Mouse (Mus musculus) layer of hippocampus, adult 2 months (tissue): Measurements from ENCODE around the gene Nub1. TPM values are rescaled to one million over a fixed set of nuclear protein-coding genes. Genes with fewer than 3 reads are reported as not detected.

ENCODE experiments used
- DNase-seq, 2 experiments: peaks; one replicate each; pipeline ENCODE4 v3.0.0; 2022; ENCODE audit warnings: low spot score in 2 of 2
- H3K27ac ChIP-seq: fragments of 200-600 bp; 2 replicates; pipeline ENCODE4 v1.8.1; 2022
- H3K4me3 ChIP-seq: fragments of 200-600 bp; 2 replicates; pipeline ENCODE4 v1.8.1; 2022; ENCODE audit warnings: mild to moderate bottlenecking
- CTCF ChIP-seq: fragments of 200-600 bp; conservative IDR thresholded peaks from 2 replicates; pipeline ENCODE4 v1.8.1; 2022; ENCODE audit warnings: antibody characterized with exemption, mild to moderate bottlenecking, moderate library complexity
- total RNA-seq, 2 experiments: library from RNA; stranded (reverse); gene quantifications; 2 replicates each; pipeline ENCODE4 v1.2.3; 2021

Gene Nub1
- total RNA-seq, 2 experiments from 2014 or later: 65.9 to 69.0 TPM

DNA sequence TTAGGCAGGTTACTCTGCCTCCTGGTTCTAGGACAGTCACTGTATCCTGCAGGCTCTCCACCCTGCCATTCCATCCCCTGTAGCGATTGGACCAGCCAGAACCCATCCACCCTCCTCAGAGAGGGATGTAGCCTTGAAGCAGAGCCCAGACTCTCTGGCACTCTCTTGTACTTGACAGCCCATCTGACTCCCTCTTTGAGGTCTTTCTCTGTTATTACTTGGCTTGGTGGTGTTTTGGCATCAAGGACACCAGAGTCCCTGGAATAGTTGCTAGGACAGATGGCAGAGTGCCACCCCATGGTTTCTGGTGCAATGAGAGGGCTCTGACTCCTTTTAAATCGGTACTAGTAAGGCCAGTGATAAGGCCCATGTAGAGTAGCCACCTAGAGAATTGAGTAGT, 27.9 kb downstream of the Nub1 start:
- no peak overlapping the region for H3K4me3 ChIP-seq
- peak; percentile 21 to 24 for DNase-seq
- TF ChIP-seq CTCF: no peak
- no peak overlapping the region for H3K27ac ChIP-seq

DNA sequence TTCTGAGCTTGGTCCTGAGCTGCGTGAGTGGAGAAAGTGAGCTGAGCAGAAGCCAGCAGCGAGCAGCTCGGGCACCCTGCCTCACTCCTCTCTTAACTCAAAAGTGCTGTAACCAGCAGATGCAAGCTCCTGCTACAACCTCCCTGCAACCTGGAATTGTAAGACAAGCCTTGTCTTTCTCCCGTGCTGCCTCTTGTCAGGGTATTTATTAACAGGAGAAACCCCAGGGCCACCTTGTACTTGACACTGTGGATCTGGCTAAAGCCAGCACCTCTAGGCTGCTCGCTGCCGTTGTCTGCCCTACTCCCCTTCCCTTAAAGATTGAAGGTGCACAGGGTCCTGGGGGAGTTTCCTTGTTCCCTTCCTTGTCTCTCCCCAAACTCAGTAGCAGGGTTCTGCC, 28.7 kb downstream of the Nub1 start:
- Histone ChIP-seq H3K4me3 (no peak overlapping the region), H3K27ac (no peak overlapping the region)
- no peak for DNase-seq
- no peak for TF ChIP-seq CTCF

DNA sequence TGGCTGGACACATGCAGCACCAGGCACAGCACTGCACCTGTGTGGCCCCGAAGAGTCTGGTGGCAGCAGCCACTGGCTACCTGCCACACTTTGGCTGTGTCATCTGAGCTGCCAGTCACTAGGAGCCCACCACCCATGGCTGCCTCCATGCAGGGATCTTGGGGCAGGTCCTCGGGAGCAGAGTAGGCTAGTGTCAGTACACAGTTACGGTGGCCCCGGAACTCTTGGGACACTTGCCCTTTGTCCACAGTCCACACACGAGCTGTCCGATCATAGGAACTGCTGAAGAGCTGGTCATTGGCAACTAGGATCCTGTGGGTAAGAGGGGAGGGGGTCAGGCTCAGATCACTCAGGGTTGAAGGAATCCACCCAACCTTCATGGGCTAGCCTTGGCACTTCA, 32.7 kb downstream of the Nub1 start:
- DNase-seq: no peak
- TF ChIP-seq CTCF: no peak
- Histone ChIP-seq H3K27ac (no peak overlapping the region), H3K4me3 (no peak overlapping the region)

DNA sequence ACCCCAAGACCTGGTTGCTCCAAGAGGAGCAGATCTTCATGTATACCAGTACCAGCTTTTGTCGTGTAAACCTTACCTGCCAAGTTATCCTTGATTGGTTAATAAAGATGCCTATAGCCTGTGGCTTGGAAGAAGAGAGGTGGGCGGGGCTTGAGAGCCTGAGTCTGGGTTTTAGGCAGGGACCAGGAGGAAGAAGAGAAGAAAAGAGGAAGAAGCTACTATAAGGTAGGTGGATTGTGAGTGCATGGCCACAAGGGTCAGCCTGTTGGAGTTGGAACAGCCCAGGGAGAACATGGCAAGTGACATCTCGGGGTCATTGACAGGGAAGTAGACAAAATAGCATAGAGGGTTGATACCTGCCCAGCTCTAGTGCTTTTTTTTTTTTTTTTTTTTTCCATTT, 34.5 kb downstream of the Nub1 start:
- Histone ChIP-seq H3K27ac (no peak overlapping the region), H3K4me3 (no peak overlapping the region)
- DNase-seq: no peak
- TF ChIP-seq CTCF: no peak

DNA sequence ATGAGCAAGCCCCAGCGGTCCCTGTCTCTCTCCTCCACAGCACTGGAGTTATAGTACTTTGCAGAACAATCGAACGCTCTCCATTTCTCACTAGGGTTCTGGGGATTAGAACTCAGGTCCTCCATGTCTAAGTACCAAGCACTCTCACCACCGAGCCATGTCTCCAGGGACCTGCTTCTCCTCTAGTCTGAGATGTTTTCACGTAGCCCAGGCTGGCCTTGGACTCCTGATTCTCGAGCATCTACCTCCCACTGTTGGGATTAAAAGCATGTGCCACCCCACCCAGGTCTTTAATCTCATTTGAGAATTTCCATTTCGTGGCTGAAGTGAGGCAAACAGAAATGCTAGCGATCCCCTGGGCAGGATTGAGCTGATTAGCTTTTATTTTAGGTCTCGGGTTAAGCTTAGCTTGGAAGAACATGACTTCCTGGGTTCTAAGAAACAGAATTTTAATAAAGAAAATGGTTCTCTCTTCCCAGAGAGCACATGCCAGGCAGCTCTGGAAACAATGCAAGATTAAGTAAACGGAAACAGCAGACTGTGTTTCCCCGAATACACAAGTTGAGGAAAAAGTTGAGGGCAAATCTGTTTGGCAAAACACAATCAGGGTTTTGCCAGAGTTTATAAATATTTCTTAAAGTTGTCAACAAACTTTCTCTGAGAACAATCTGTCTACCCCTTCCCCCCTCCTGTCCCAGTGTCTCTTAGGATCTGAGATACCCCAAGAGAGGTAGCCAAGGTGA, 38.4 kb downstream of the Nub1 start:
- Histone ChIP-seq H3K27ac (no peak overlapping the region), H3K4me3 (no peak overlapping the region)
- no peak for TF ChIP-seq CTCF
- no peak for DNase-seq

- Histone ChIP-seq H3K27ac (no peak overlapping the region), H3K4me3 (no peak overlapping the region)
- no peak for DNase-seq
- TF ChIP-seq CTCF: no peak
Observed at GRCm38 (mm10) chr5:24724270-24724634, 38.9 kb downstream of the Nub1 start.

GRCm38 (mm10) chr5:24724805-24725204, 39.5 kb downstream of the Nub1 start:
- no peak overlapping the region for H3K4me3 ChIP-seq
- no peak for TF ChIP-seq CTCF
- DNase-seq: no peak
- H3K27ac ChIP-seq: no peak overlapping the region

DNA sequence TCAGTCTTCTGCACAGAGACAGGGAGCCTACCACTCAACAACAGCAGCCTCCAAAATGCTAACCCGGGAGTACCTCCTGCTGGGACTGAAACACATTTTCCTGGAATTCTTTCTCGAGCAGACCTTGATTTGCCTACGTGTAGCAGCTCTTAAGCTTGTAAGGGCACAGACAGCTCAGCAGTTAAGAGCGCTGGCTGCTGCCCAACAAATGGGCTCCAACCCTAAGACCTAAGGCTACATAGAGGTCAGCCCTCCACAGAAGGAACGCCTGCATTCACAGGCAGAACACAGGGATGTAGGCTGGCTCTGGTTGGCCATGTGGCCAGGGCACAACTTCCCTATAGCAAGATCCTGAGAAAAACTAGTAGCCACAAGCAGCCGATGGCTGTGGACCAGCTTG, 40.6 kb downstream of the Nub1 start:
- TF ChIP-seq CTCF: no peak
- Histone ChIP-seq H3K27ac (no peak overlapping the region), H3K4me3 (no peak overlapping the region)
- DNase-seq: no peak

GRCm38 (mm10) chr5:24726901-24727836, 41.8 kb downstream of the Nub1 start:
- TF ChIP-seq CTCF: no peak
- no peak overlapping the region for H3K4me3 ChIP-seq
- DNase-seq: no peak
- H3K27ac ChIP-seq: no peak overlapping the region

DNA sequence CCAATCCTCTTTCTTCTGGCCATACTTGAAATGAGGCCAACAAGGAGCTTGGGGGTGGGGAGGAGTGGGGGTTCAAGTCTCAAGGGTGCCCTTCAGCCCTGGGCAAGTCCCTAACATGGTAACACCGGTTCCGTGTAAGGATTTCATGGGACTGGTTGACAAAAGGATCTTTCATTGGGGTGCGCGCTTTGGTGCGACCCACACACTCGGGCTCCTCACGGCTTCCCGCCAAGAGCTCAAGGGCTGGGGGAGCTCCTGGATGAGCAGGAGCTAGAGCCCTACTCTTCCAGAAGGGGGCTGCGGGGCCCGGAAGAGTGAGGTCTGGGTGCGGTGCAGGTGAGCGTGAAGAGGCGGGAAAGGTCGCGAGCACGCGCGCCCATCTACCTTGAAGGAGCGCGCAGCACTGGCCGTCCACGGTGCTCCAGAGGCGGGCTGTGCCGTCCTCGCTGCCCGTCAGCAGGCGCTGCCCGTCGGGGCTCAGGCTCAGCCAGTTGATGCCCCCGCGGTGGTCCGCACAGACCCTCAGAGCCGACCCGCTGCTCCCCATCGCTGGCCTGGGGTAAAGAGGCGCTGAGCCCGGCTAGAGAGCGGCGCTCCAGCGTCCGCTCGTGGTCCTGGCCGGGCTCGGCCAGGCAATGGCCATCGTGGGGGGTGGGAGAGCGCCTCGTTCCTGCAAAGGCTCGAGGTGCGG, 44.6 kb downstream of the Nub1 start:
- no peak overlapping the region for H3K27ac ChIP-seq
- peak overlapping the region; percentile 39 for H3K4me3 ChIP-seq
- no peak for TF ChIP-seq CTCF
- no peak for DNase-seq

DNA sequence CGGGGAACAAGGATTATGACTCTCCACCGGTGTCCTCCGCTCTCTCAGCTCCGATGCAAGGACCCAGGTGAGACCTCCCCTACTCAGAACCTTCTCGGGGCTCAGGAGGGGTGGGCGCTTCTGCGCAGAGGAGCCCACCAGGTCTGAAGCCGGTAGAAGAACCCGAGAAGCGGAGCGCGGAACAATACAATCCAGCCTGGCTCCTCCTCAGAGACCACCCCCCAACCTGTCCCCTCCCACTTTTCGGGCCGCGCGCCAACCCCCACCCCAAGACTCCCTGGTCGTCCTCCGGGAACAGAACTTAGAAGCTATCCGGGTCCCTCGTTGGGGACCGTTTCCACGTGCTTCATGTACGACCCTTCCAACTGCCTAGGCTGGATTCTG, 45.1 kb downstream of the Nub1 start, which contains the start of gene Wdr86:
Gene Wdr86 (minus strand): TSS at position 240 of the 384 bp plus-strand sequence.
- DNase-seq: no peak
- Histone ChIP-seq H3K27ac (no peak within 1 kb of the TSS), H3K4me3 (peak within 1 kb of the TSS; percentile 39)
- no peak for TF ChIP-seq CTCF

DNA sequence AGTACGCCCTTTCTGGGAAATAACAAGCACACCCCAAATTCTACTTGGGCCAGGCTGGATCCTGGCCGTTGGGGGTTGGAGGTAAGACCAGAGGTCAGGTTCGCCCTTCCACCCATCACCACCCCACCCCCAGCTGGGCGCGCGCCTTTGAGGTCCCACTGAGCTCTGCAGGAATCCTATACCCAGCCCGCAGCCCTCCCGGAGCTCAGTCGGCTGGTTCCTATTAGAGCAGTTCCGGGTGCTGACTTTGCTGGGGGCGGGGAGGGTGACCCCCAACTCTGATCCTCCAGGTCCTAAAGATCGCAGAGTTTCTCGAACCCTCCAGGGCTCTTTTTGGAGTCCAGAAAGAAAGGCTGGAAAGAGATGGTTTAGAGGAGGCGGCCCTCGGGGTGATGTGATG, 45.7 kb downstream of the Nub1 start:
- Histone ChIP-seq H3K4me3 (peak overlapping the region; percentile 39; the same call in 1 of the 2 replicates), H3K27ac (no peak overlapping the region)
- no peak for TF ChIP-seq CTCF
- DNase-seq: no peak

GRCm38 (mm10) chr5:24733134-24733533, 47.8 kb downstream of the Nub1 start:
- Histone ChIP-seq H3K27ac (no peak overlapping the region), H3K4me3 (no peak overlapping the region)
- TF ChIP-seq CTCF: no peak
- no peak for DNase-seq
